Mouse (Mus musculus) liver, embryonic 16.5 days (tissue): ENCODE data around the gene Zfp512b. TPM values are rescaled to one million over a fixed set of nuclear protein-coding genes. Genes with fewer than 3 reads are reported as not detected.

ENCODE experiments used
- ATAC-seq: fragments of 200-750 bp; cut with Nextera tagmentation; 2 replicates; pipeline ENCODE4 v1.8.0; 2017; ENCODE audit warnings: low read depth, mild to moderate bottlenecking, moderate number of reproducible peaks, moderate library complexity
- H3K27ac ChIP-seq: fragments of 300-500 bp; sonication (generic); 2 replicates; pipeline ENCODE4 v1.5.1; 2014; ENCODE audit warnings: mild to moderate bottlenecking, low read length
- H3K27me3 ChIP-seq: fragments of 300-500 bp; sonication (generic); 2 replicates; pipeline ENCODE4 v1.6.1; 2014; ENCODE audit warnings: low read depth, low read length, mixed read lengths; ENCODE audit not compliant: control insufficient read depth, insufficient read depth
- H3K36me3 ChIP-seq: fragments of 300-500 bp; sonication (generic); 2 replicates; pipeline ENCODE4 v1.6.1; 2014; ENCODE audit warnings: mild to moderate bottlenecking; ENCODE audit not compliant: control insufficient read depth, insufficient read depth
- H3K4me1 ChIP-seq: fragments of 300-500 bp; sonication (generic); 2 replicates; pipeline ENCODE4 v1.6.1; 2014; ENCODE audit warnings: low read depth, low read length, mixed read lengths; ENCODE audit not compliant: control insufficient read depth
- H3K4me2 ChIP-seq: fragments of 300-500 bp; sonication (generic); 2 replicates; pipeline ENCODE4 v1.6.1; 2014; ENCODE audit warnings: low read depth, low read length, mixed read lengths
- H3K4me3 ChIP-seq: fragments of 300-500 bp; sonication (generic); 2 replicates; pipeline ENCODE4 v1.5.1; 2014; ENCODE audit warnings: low read depth, mild to moderate bottlenecking, low read length
- H3K9ac ChIP-seq: fragments of 300-500 bp; sonication (generic); 2 replicates; pipeline ENCODE4 v1.6.1; 2014; ENCODE audit warnings: low read depth, low read length
- H3K9me3 ChIP-seq: fragments of 300-500 bp; sonication (generic); replicated peaks from 2 replicates; pipeline ENCODE4 v1.6.1; 2016; ENCODE audit warnings: low read length; ENCODE audit not compliant: control insufficient read depth
- WGBS: fragments of 180-500 bp; shearing (Covaris S2); extraction: QIAGEN DNeasy Blood & Tissue Kit; methylation state at CpG from one replicate; pipeline ENCODE4 v1.1.7; 2014; ENCODE audit not compliant: insufficient replicate concordance; 5-methylcytosine and 5-hydroxymethylcytosine counted together
- polyA plus RNA-seq: library from polyadenylated mRNA; unstranded; fragments of >200 nt; fragmentation: Nextera tagmentation; extraction: Ambion mirVana; gene quantifications from 2 replicates; pipeline ENCODE4 v1.2.1, GENCODE M21; 2015

Gene Zfp512b
- polyA plus RNA-seq, 1 experiment from 2014 or later: 7.6 TPM

DNA sequence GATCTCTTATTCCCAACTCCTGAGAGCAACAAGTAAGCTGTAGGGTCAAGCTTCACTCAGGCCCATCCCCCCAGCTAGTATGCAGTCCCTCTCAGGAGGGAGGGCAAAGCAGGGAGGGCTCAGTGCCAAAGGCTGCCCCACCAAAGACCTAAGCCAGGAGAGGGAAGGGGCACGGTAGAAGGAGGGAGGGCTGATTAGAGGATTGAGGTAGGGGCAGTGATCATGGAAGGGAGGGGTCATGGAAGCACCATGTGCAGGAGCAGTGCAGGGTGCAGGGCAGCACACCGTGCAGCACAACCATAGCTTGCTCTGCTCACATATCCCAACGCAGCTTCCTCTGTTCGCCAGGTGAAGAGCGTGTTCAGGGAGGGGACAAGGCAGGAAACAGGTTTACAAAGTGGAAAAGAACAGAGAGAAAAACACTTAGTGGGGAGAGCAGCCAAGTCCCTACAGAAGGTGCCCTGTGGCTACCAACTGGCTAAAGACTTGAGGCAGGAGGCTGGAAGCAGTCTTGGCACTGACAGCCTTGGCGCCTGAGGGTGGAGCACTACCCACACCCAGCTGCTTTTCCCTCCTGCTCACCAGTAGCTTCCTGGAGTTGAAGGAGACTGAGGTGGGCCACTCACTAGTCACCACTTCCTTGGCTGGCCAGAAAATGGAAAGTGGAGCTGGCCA is 21.5 kb downstream of the Zfp512b start:
- H3K27ac ChIP-seq: no peak overlapping the region
- H3K4me1 ChIP-seq: peaks cover 36% of the 10 kb centered on the region
- no peak overlapping the region for H3K9ac ChIP-seq
- no peaks in the 10 kb centered on the region for H3K27me3 ChIP-seq
- H3K9me3 ChIP-seq: no peaks in the 10 kb centered on the region
- H3K4me2 ChIP-seq: no peak overlapping the region
- H3K36me3 ChIP-seq: no peaks in the 10 kb centered on the region; the same call in 1 of the 2 replicates
- WGBS: 56% methylated on average over 6 of the region's 6 CpGs
- H3K4me3 ChIP-seq: no peak overlapping the region
- ATAC-seq: no peak

- Histone ChIP-seq H3K4me2 (no peak overlapping the region), H3K4me3 (no peak overlapping the region), H3K9ac (no peak overlapping the region), H3K27me3 (no peaks in the 10 kb centered on the region), H3K36me3 (no peaks in the 10 kb centered on the region; the same call in 1 of the 2 replicates), H3K4me1 (peaks cover 34% of the 10 kb centered on the region), H3K9me3 (no peaks in the 10 kb centered on the region), H3K27ac (no peak overlapping the region)
- no peak for ATAC-seq
- WGBS: 79% methylated on average over 8 of the region's 8 CpGs
Measured at GRCm38 (mm10) chr2:181570375-181570774, 22.2 kb downstream of the Zfp512b start.

GRCm38 (mm10) chr2:181569856-181570255 is 22.7 kb downstream of the Zfp512b start:
- no peak overlapping the region for H3K9ac ChIP-seq
- no peak overlapping the region for H3K4me2 ChIP-seq
- no peaks in the 10 kb centered on the region for H3K9me3 ChIP-seq
- 87% methylated on average over 10 of the region's 10 CpGs for WGBS
- no peak for ATAC-seq
- no peak overlapping the region for H3K27ac ChIP-seq
- H3K4me3 ChIP-seq: no peak overlapping the region
- peaks cover 34% of the 10 kb centered on the region for H3K4me1 ChIP-seq
- no peaks in the 10 kb centered on the region; the same call in 1 of the 2 replicates for H3K36me3 ChIP-seq
- no peaks in the 10 kb centered on the region for H3K27me3 ChIP-seq

DNA sequence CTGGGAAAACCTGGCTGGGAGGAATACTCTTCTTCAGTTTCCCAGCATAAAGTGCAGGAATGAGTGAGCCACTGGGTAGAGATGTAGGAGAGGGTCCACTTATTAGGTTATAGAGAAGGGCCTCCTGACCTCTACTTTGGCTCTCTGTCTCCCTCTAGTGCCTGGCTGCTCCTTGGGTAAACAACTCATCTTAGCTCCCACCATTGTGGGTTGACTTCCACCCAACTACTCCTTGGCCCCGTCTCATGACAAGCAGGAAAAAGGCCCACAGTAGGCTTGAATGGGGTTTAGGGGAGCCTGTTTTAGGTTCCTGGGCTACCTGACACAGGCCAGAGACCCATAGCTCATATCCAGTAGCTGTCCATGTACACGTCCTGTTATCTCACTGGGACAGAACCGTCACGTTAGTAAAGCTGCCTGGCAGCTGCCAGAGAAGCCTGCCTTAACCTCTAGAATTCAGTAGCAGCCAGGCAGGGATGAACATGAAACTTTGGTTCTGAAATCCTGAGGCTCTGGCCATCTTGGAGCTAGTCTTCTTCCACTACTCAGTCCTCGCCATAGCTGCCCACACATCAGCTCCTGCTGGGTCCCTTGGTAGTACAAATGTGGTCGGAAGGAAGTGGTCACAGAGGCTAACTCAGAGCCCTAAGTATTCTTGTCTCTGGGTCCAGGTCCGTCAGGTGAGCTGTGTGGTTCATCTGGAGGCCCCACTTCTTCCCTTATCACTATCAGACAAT is 24.2 kb downstream of the Zfp512b start:
- Histone ChIP-seq H3K27me3 (no peaks in the 10 kb centered on the region), H3K4me3 (no peak overlapping the region), H3K9me3 (no peaks in the 10 kb centered on the region), H3K4me2 (peak overlapping the region; percentile 15; the same call in 1 of the 2 replicates), H3K9ac (peak overlapping the region; percentile 29; the same call in 1 of the 2 replicates), H3K36me3 (no peaks in the 10 kb centered on the region; the same call in 1 of the 2 replicates), H3K27ac (peak overlapping the region; percentile 72), H3K4me1 (peaks cover 29% of the 10 kb centered on the region)
- peak; percentile 76 for ATAC-seq
- 22% methylated on average over 7 of the region's 7 CpGs for WGBS

GRCm38 (mm10) chr2:181567338-181567737 is 25.3 kb downstream of the Zfp512b start:
- no peak overlapping the region for H3K4me3 ChIP-seq
- 76% methylated on average over 3 of the region's 3 CpGs for WGBS
- H3K4me2 ChIP-seq: no peak overlapping the region
- H3K27ac ChIP-seq: no peak overlapping the region
- no peak overlapping the region for H3K9ac ChIP-seq
- H3K4me1 ChIP-seq: peaks cover 29% of the 10 kb centered on the region
- no peak for ATAC-seq
- H3K36me3 ChIP-seq: no peaks in the 10 kb centered on the region
- no peaks in the 10 kb centered on the region for H3K9me3 ChIP-seq
- H3K27me3 ChIP-seq: no peaks in the 10 kb centered on the region

DNA sequence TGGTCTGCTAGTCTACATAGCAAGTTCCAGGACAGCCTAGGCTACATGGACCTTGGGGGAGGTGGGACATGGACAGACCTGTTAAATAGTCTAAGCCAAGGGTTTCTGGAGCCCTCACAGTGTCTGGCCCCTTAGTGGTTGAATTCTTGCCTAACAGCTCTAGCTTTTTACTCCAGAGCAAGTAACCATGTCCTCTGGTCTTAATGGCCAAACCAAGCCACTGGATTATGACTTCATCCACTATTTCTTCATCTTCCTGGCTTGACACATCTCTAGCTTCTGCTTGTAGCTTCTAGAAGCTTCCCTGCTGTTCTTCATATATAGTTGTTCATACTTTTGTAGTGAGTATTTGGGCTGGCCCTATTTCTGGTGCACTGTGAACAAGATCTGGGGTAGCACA is 38.8 kb downstream of the Zfp512b start:
- H3K27ac ChIP-seq: peak overlapping the region; percentile 51

GRCm38 (mm10) chr2:181550233-181550632 is 42.4 kb downstream of the Zfp512b start:
- no peak overlapping the region for H3K4me3 ChIP-seq
- no peaks in the 10 kb centered on the region for H3K9me3 ChIP-seq
- no peak for ATAC-seq
- no peaks in the 10 kb centered on the region for H3K27me3 ChIP-seq
- H3K9ac ChIP-seq: no peak overlapping the region
- peaks cover 14% of the 10 kb centered on the region for H3K4me1 ChIP-seq
- H3K36me3 ChIP-seq: peaks cover 40% of the 10 kb centered on the region
- WGBS: 75% methylated on average over 2 of the region's 2 CpGs
- H3K27ac ChIP-seq: no peak overlapping the region
- H3K4me2 ChIP-seq: no peak overlapping the region

More for the DNA sequence above, 38.8 kb downstream of the Zfp512b start:
- H3K36me3 ChIP-seq: peaks cover 25% of the 10 kb centered on the region
- peak; percentile 40; the same call in 1 of the 2 replicates for ATAC-seq
- H3K4me3 ChIP-seq: no peak overlapping the region
- no peak overlapping the region for H3K4me2 ChIP-seq
- no peaks in the 10 kb centered on the region for H3K27me3 ChIP-seq
- no peaks in the 10 kb centered on the region for H3K9me3 ChIP-seq
- peaks cover 5% of the 10 kb centered on the region for H3K4me1 ChIP-seq
- no peak overlapping the region for H3K9ac ChIP-seq

DNA sequence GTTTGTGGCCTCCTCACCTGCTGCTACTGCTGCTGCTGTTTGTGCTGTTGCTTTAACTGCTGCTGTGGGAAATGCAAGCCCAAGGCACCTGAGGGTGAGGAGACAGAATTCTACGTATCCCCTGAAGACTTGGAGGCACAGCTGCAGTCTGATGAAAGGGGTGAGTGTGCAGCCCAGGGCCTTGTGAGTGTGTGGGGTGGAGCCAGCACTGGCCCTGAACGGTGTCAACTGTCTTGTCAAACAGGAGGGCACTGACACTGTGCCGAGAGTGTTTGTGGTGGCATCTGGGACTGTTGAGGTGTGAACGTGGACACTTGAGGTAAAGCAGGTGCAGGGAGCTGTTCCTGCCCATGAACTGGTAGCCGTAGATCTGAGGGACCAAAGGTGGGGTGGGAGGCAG is 43.9 kb downstream of the Zfp512b start:
- peaks cover 40% of the 10 kb centered on the region for H3K36me3 ChIP-seq
- 82% methylated on average over 5 of the region's 5 CpGs for WGBS

DNA sequence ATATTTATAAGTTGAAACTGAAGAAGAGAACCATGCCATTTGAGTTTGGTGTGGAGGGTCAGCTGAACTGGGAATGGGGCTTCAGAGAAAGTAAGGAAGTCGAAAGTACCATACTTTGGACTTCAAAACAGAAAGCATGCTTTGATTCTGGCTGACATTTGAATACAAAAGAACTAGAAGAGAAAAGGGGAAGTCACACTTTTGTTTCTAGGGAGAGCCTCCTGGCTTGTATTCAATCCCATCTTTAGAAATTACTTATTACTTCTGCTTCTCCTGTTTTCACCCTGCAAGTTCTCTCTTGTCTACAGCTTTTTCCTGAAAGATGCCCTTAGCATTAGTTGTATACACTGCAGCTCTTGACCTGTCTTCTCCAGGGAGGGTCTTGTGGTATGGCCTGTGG is 44.4 kb downstream of the Zfp512b start:
- H3K27ac ChIP-seq: no peak overlapping the region
- 31% methylated on average over 1 of the region's 1 CpGs for WGBS
- H3K4me1 ChIP-seq: peaks cover 14% of the 10 kb centered on the region
- H3K4me2 ChIP-seq: no peak overlapping the region
- H3K36me3 ChIP-seq: peaks cover 40% of the 10 kb centered on the region
- no peaks in the 10 kb centered on the region for H3K9me3 ChIP-seq
- H3K27me3 ChIP-seq: no peaks in the 10 kb centered on the region
- no peak overlapping the region for H3K9ac ChIP-seq
- no peak for ATAC-seq
- no peak overlapping the region for H3K4me3 ChIP-seq

More for the DNA sequence above, 43.9 kb downstream of the Zfp512b start:
- no peak overlapping the region for H3K27ac ChIP-seq
- no peak overlapping the region for H3K4me3 ChIP-seq
- H3K4me1 ChIP-seq: peaks cover 14% of the 10 kb centered on the region
- no peak overlapping the region for H3K4me2 ChIP-seq
- no peaks in the 10 kb centered on the region for H3K9me3 ChIP-seq
- H3K9ac ChIP-seq: no peak overlapping the region
- no peak for ATAC-seq
- H3K27me3 ChIP-seq: no peaks in the 10 kb centered on the region
